Mouse (Mus musculus): ENCODE results near the gene Acaa1a. TPM values are rescaled to one million over a fixed set of nuclear protein-coding genes. Genes with fewer than 3 reads are reported as not detected.
A peak's percentile ranks its signal among the peaks of the same experiment; 100 is the strongest.

The Acaa1a gene
- total RNA-seq, 2 experiments from 2014 or later, result 32.5 to 37.2 TPM

GRCm38 (mm10) chr9:119378231-119378630 is 38.8 kb downstream of the Acaa1a start:
- no peak for ATAC-seq (ENCODE audit: poor library complexity, severe bottlenecking)

GRCm38 (mm10) chr9:119382603-119383002 is 43.1 kb downstream of the Acaa1a start:
- ATAC-seq (ENCODE audit: poor library complexity, severe bottlenecking), result no peak

- no peak for ATAC-seq (ENCODE audit: poor library complexity, severe bottlenecking)
Measured at GRCm38 (mm10) chr9:119388956-119389355, 49.5 kb downstream of the Acaa1a start.

GRCm38 (mm10) chr9:119390214-119390613 is 50.7 kb downstream of the Acaa1a start:
- ATAC-seq (ENCODE audit: poor library complexity, severe bottlenecking), result no peak

GRCm38 (mm10) chr9:119394808-119395207 is 55.3 kb downstream of the Acaa1a start:
- ATAC-seq (ENCODE audit: poor library complexity, severe bottlenecking), result 0 out of 2 replicates have a peak, but pooled peaks have one; percentile 47

Other genes with a start within 250 kb of the Acaa1a start
- gene Plcd1, start 246.2 kb upstream of the Acaa1a start, total RNA-seq (2015), result 0.16 and 0.87 TPM in 2 replicates
- 0.26 and 0.53 TPM in 2 replicates for gene Plcd1, start 246.2 kb upstream of the Acaa1a start, total RNA-seq (2017)
- gene Dlec1, start 237.2 kb upstream of the Acaa1a start, total RNA-seq (2015), result not detected in 2 replicates
- gene Dlec1, start 237.2 kb upstream of the Acaa1a start, total RNA-seq (2017), result not detected in 2 replicates
- gene Acaa1b, start 182.6 kb upstream of the Acaa1a start, total RNA-seq (2015), result 0.34 and 0.78 TPM in 2 replicates
- not detected in 2 replicates for gene Acaa1b, start 182.6 kb upstream of the Acaa1a start, total RNA-seq (2017)
- not detected in 2 replicates for gene Gm47289, start 180.5 kb upstream of the Acaa1a start, total RNA-seq (2015)
- gene Gm47289, start 180.5 kb upstream of the Acaa1a start, total RNA-seq (2017), result not detected in 2 replicates
- not detected in 2 replicates for gene Slc22a13, start 130.6 kb upstream of the Acaa1a start, total RNA-seq (2015)
- not detected in 2 replicates for gene Slc22a13, start 130.6 kb upstream of the Acaa1a start, total RNA-seq (2017)
- gene Oxsr1, start 17.2 kb upstream of the Acaa1a start, total RNA-seq (2015), result 14.3 and 16.8 TPM in 2 replicates
- 35.1 and 36.9 TPM in 2 replicates for gene Oxsr1, start 17.2 kb upstream of the Acaa1a start, total RNA-seq (2017)
- gene Myd88, start 1.7 kb downstream of the Acaa1a start, total RNA-seq (2015), result 91.9 and 92.2 TPM in 2 replicates
- 61.1 and 62.7 TPM in 2 replicates for gene Myd88, start 1.7 kb downstream of the Acaa1a start, total RNA-seq (2017)
- 0.60 and 1.7 TPM in 2 replicates for gene Xylb, start 17.7 kb downstream of the Acaa1a start, total RNA-seq (2015)
- 0.89 and 1.9 TPM in 2 replicates for gene Xylb, start 17.7 kb downstream of the Acaa1a start, total RNA-seq (2017)
- not detected in 2 replicates for gene Slc22a14, start 25.9 kb downstream of the Acaa1a start, total RNA-seq (2015)
- gene Slc22a14, start 25.9 kb downstream of the Acaa1a start, total RNA-seq (2017), result not detected in 2 replicates
- gene Acvr2b, start 62.4 kb downstream of the Acaa1a start, total RNA-seq (2015), result 1.1 and 1.7 TPM in 2 replicates
- 0.37 and 0.57 TPM in 2 replicates for gene Acvr2b, start 62.4 kb downstream of the Acaa1a start, total RNA-seq (2017)
- 3.5 and 5.9 TPM in 2 replicates for gene Exog, start 105.3 kb downstream of the Acaa1a start, total RNA-seq (2015)
- 2.1 and 3.0 TPM in 2 replicates for gene Exog, start 105.3 kb downstream of the Acaa1a start, total RNA-seq (2017)
- not detected in 2 replicates for gene Scn5a, start 239.3 kb downstream of the Acaa1a start, total RNA-seq (2015)
- not detected in 2 replicates for gene Scn5a, start 239.3 kb downstream of the Acaa1a start, total RNA-seq (2017)